Mouse (Mus musculus) lung, postnatal 0 days (tissue): Measurements from ENCODE around the gene Pdlim7.

ENCODE experiments used
- CTCF ChIP-seq: IDR thresholded peaks from 2 replicates; pipeline ENCODE4 v1.5.1; 2016; ENCODE audit warnings: antibody characterized with exemption, mild to moderate bottlenecking
- EP300 ChIP-seq: IDR thresholded peaks from 2 replicates; pipeline ENCODE4 v1.6.1; 2016; ENCODE audit warnings: antibody characterized with exemption, mild to moderate bottlenecking, control low read depth

GRCm38 (mm10) chr13:55482542-55482941, 30.9 kb downstream of the Pdlim7 start:
- TF ChIP-seq CTCF (peak; percentile 30), EP300 (no peak)
